Mouse (Mus musculus) midbrain, postnatal 0 days (tissue): ENCODE results near the gene Ifi206. TPM values are rescaled to one million over a fixed set of nuclear protein-coding genes. Genes with fewer than 3 reads are reported as not detected.

Experiments used
- ATAC-seq: fragments of 200-750 bp; cut with Nextera tagmentation; 2 replicates; pipeline ENCODE4 v1.8.0; 2017; ENCODE audit warnings: moderate number of reproducible peaks, mild to moderate bottlenecking, moderate TSS enrichment, moderate library complexity; ENCODE audit not compliant: low FRiP score
- DNase-seq: peaks from one replicate; pipeline ENCODE4 v3.0.0-alpha.2; 2015; ENCODE audit warnings: low spot score
- H3K27ac ChIP-seq: fragments of 300-500 bp; sonication (generic); 2 replicates; pipeline ENCODE4 v1.5.1; 2014; ENCODE audit warnings: low read depth, mild to moderate bottlenecking, low read length, mixed read lengths
- H3K27me3 ChIP-seq: fragments of 300-500 bp; sonication (generic); 2 replicates; pipeline ENCODE4 v1.6.1; 2014; ENCODE audit warnings: low read length, control low read depth, mixed read lengths; ENCODE audit not compliant: insufficient read depth
- H3K36me3 ChIP-seq: fragments of 300-500 bp; sonication (generic); 2 replicates; pipeline ENCODE4 v1.6.1; 2014; ENCODE audit warnings: low read length, control low read depth, mixed read lengths; ENCODE audit not compliant: insufficient read depth
- H3K4me1 ChIP-seq: fragments of 300-500 bp; sonication (generic); 2 replicates; pipeline ENCODE4 v1.6.1; 2014; ENCODE audit warnings: mild to moderate bottlenecking, control low read depth, antibody characterized with exemption, low read length, mixed read lengths; ENCODE audit not compliant: insufficient read depth
- H3K4me2 ChIP-seq: fragments of 300-500 bp; sonication (generic); 2 replicates; pipeline ENCODE4 v1.6.1; 2014; ENCODE audit warnings: low read depth, mild to moderate bottlenecking, low read length, mixed read lengths; ENCODE audit not compliant: poor library complexity, severe bottlenecking
- H3K4me3 ChIP-seq: fragments of 300-500 bp; sonication (generic); 2 replicates; pipeline ENCODE4 v1.5.1; 2014; ENCODE audit warnings: low read depth, mild to moderate bottlenecking, low read length, moderate library complexity
- H3K9ac ChIP-seq: fragments of 300-500 bp; sonication (generic); replicated peaks from 2 replicates; pipeline ENCODE4 v1.6.1; 2014; ENCODE audit warnings: mild to moderate bottlenecking, low read length, moderate library complexity, mixed read lengths; ENCODE audit not compliant: poor library complexity, severe bottlenecking
- H3K9me3 ChIP-seq: fragments of 300-500 bp; sonication (generic); 2 replicates; pipeline ENCODE4 v1.6.1; 2016; ENCODE audit warnings: low read length, control low read depth
- CTCF ChIP-seq: IDR thresholded peaks from 2 replicates; pipeline ENCODE4 v1.5.1; 2016; ENCODE audit warnings: antibody characterized with exemption, mild to moderate bottlenecking
- WGBS: fragments of 180-500 bp; shearing (Covaris S2); extraction: QIAGEN DNeasy Blood & Tissue Kit; methylation state at CpG from one replicate; pipeline ENCODE4 v1.1.7; 2014; 5-methylcytosine and 5-hydroxymethylcytosine counted together
- microRNA-seq: library from miRNA; unstranded; fragments of <30 nt; microRNA quantifications from one replicate; pipeline ENCODE4, GENCODE M21; 2016; ENCODE audit warnings: borderline number of aligned reads
- polyA plus RNA-seq: library from polyadenylated mRNA; unstranded; fragments of >200 nt; fragmentation: Nextera tagmentation; extraction: Ambion mirVana; gene quantifications from 2 replicates; pipeline ENCODE4 v1.2.1, GENCODE M21; 2015
- total RNA-seq: library from RNA; depleted of rRNA; stranded (reverse); fragments of >200 nt; gene quantifications from 2 replicates; pipeline ENCODE4 v1.2.3, GENCODE M21; 2014; rRNA removed

Ifi206 gene
- total and polyA plus RNA-seq, 2 experiments from 2014 or later, result 0.11 TPM; not detected in 1

DNA sequence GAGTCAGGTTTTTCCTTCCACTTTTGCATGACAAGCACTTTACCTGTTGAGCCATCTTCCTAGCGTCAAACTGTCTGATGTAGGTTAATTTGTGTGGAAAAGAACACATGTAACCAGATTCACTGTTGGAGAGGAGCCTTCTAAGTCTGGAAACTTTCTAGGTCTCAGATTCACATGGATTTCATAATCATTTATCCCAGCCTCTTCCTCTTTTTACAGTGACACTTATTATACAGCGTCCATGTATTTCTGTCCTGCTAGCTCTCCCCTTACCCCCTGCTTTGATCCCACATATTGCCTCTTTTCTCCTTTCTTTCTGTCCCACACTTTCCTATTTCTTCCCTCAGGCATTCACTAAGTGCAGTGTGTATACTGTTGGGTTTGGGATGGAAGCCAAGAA, 64.5 kb downstream of the Ifi206 start:
- TF ChIP-seq CTCF, result no peak
- WGBS, result 82% methylated on average over 2 of the region's 2 CpGs
- DNase-seq (no peak), ATAC-seq (no peak)
- Histone ChIP-seq H3K36me3 (no peaks in the 10 kb centered on the region), H3K4me2 (no peak overlapping the region), H3K4me1 (no peaks in the 10 kb centered on the region), H3K27me3 (no peaks in the 10 kb centered on the region), H3K9ac (no peak overlapping the region), H3K9me3 (no peaks in the 10 kb centered on the region), H3K4me3 (no peak overlapping the region), H3K27ac (no peak overlapping the region)

DNA sequence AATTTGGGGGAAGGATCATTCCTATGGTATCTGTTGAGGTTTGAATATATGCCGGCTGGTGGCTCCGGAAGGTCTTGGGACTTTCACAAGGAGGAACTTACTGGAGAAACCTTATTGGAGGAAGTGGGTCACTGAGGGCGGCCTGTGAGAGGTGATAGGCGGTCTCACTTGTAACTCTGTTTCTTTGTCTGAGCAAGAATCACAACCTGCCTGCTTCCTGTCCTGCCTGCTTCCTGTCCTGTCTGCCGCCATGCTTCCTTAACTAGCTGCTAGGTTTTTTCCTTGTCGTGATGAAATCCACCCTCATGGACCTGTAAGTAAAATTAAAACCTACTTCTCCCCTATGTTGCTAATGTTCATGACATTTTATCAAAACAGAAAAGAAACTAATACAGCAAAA, 70.5 kb downstream of the Ifi206 start:
- Histone ChIP-seq H3K4me1 (no peaks in the 10 kb centered on the region), H3K36me3 (no peaks in the 10 kb centered on the region), H3K9ac (no peak overlapping the region), H3K27me3 (no peaks in the 10 kb centered on the region), H3K4me2 (no peak overlapping the region), H3K9me3 (no peaks in the 10 kb centered on the region), H3K27ac (no peak overlapping the region), H3K4me3 (no peak overlapping the region)
- no peak for ATAC-seq
- TF ChIP-seq CTCF, result no peak
- no peak for DNase-seq
- WGBS, result 86% methylated on average over 6 of the region's 6 CpGs

DNA sequence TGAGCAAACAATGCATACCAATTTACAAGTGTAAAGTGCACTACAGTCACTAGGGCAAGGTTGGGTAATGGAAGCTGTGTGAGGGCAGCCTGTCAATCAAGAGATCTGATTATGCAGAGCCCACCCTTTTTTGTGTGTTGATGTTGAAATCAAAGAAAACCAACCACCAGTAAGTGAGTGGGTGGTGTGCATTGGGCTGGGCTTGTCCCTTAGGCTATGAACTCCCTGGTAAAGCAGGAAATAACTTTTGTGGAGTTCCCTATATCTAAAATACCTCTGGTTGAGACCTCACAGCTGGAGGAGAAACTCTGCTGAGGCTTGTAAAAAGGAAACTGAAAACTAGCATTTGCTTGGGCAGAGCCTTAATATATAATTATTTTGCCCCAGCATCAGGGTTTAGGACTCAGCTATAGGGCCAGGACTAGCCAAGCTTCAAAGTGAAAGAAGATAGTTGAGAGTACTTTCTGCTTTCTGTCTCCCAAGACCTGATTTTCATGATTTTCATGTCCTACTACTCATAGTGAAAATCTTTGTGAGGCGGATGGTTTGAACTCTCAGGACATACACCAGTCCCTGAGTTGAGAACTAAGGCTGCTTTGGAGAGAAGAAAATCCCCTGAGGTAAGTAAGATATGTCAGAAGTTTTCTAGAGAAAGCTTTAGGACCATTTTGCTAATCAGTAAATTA, 71.8 kb downstream of the Ifi206 start:
- Histone ChIP-seq H3K4me2 (no peak overlapping the region), H3K4me3 (no peak overlapping the region), H3K27me3 (no peaks in the 10 kb centered on the region), H3K9ac (no peak overlapping the region), H3K9me3 (no peaks in the 10 kb centered on the region), H3K4me1 (no peaks in the 10 kb centered on the region), H3K27ac (no peak overlapping the region), H3K36me3 (no peaks in the 10 kb centered on the region)
- ATAC-seq (no peak), DNase-seq (no peak)
- TF ChIP-seq CTCF, result no peak
- WGBS, result 92% methylated on average over 1 of the region's 1 CpGs

DNA sequence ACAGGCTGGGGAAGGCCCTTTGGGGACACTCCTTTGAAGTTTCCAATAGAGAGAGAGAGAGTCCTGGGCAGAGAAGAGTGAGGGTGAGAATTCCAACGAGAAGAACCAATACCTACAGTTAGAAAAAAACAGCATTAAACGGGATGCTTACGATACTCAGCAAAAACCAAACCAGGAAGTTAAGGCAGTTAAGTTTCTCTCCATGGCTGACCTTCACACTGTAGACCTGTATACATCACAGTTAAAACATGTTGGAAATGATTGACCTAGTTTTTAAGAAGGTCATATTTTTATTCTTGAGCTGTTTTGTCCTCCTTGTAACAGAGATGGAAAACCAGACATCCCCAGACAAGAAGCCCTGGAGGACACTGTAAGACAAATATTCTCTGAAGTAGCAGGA, 72.3 kb downstream of the Ifi206 start:
- Histone ChIP-seq H3K9ac (no peak overlapping the region), H3K9me3 (no peaks in the 10 kb centered on the region), H3K4me2 (no peak overlapping the region), H3K4me3 (no peak overlapping the region), H3K4me1 (no peaks in the 10 kb centered on the region), H3K36me3 (no peaks in the 10 kb centered on the region), H3K27ac (no peak overlapping the region), H3K27me3 (no peaks in the 10 kb centered on the region)
- TF ChIP-seq CTCF, result no peak
- ATAC-seq (no peak), DNase-seq (no peak)
- 90% methylated on average over 3 of the region's 3 CpGs for WGBS

Small RNAs within 50 kb of the gene (microRNA-seq; reads per million reads assigned to microRNA genes)
- gene Gm44481, result not detected

Other genes with a start within 250 kb of the Ifi206 start
- gene Olfr418, start 225.0 kb downstream of the Ifi206 start, total RNA-seq, result not detected in 2 replicates
- not detected in 2 replicates for gene Olfr418, start 225.0 kb downstream of the Ifi206 start, polyA plus RNA-seq
- gene Mptx2, start 213.3 kb downstream of the Ifi206 start, total RNA-seq, result not detected in 2 replicates
- gene Mptx2, start 213.3 kb downstream of the Ifi206 start, polyA plus RNA-seq, result not detected in 2 replicates
- 38.0 and 52.3 TPM in 2 replicates for gene Ackr1, start 157.3 kb downstream of the Ifi206 start, total RNA-seq
- 23.1 and 24.1 TPM in 2 replicates for gene Ackr1, start 157.3 kb downstream of the Ifi206 start, polyA plus RNA-seq
- gene Aim2, start 140.2 kb downstream of the Ifi206 start, total RNA-seq, result 0.66 and 2.8 TPM in 2 replicates
- 0.89 and 1.0 TPM in 2 replicates for gene Aim2, start 140.2 kb downstream of the Ifi206 start, polyA plus RNA-seq
- 547 and 554 TPM in 2 replicates for gene Cadm3, start 123.3 kb downstream of the Ifi206 start, total RNA-seq
- gene Cadm3, start 123.3 kb downstream of the Ifi206 start, polyA plus RNA-seq, result 53.9 and 60.8 TPM in 2 replicates
- gene Ifi214, start 44.9 kb upstream of the Ifi206 start, total RNA-seq, result not detected in 2 replicates
- not detected in 2 replicates for gene Ifi214, start 44.9 kb upstream of the Ifi206 start, polyA plus RNA-seq
- gene Ifi213, start 108.2 kb upstream of the Ifi206 start, total RNA-seq, result 0.22 TPM in 1 of 2 replicates, not detected in the other
- not detected in 2 replicates for gene Ifi213, start 108.2 kb upstream of the Ifi206 start, polyA plus RNA-seq
- 0.05 and 0.11 TPM in 2 replicates for gene Ifi209, start 139.9 kb upstream of the Ifi206 start, total RNA-seq
- gene Ifi209, start 139.9 kb upstream of the Ifi206 start, polyA plus RNA-seq, result 0.09 and 0.16 TPM in 2 replicates
- not detected in 2 replicates for gene Ifi208, start 182.6 kb upstream of the Ifi206 start, total RNA-seq
- gene Ifi208, start 182.6 kb upstream of the Ifi206 start, polyA plus RNA-seq, result not detected in 2 replicates